Mouse (Mus musculus) cerebellum, adult 9-10 months (tissue): ENCODE measurements around the gene Prim1.
A peak's percentile ranks its signal among the peaks of the same experiment; 100 is the strongest.

Source experiments
- DNase-seq: peaks from one replicate; pipeline ENCODE4 v3.0.0; 2022

Gene Prim1

GRCm38 (mm10) chr10:128015068-128015934 is at the start of gene Prim1:
Gene Prim1 (plus strand): TSS chr10:128015168.
- DNase-seq = peak; percentile 88

- DNase-seq = no peak
Measured at GRCm38 (mm10) chr10:127966506-127966905, 48.5 kb upstream of the Prim1 start.

GRCm38 (mm10) chr10:127969820-127970219 is 45.1 kb upstream of the Prim1 start:
- no peak for DNase-seq

GRCm38 (mm10) chr10:127970359-127970831 is 44.6 kb upstream of the Prim1 start:
- DNase-seq = no peak

- no peak for DNase-seq
Measured at GRCm38 (mm10) chr10:127971135-127971534, 43.8 kb upstream of the Prim1 start.

GRCm38 (mm10) chr10:127974062-127974461 is 40.9 kb upstream of the Prim1 start:
- no peak for DNase-seq

- DNase-seq = no peak
Measured at GRCm38 (mm10) chr10:127975503-127975902, 39.5 kb upstream of the Prim1 start.

GRCm38 (mm10) chr10:127984650-127985049 is 30.3 kb upstream of the Prim1 start:
- DNase-seq = no peak

GRCm38 (mm10) chr10:127985601-127986000 is 29.4 kb upstream of the Prim1 start:
- no peak for DNase-seq

GRCm38 (mm10) chr10:127996690-127997089 is 18.3 kb upstream of the Prim1 start:
- no peak for DNase-seq

- DNase-seq = no peak
Measured at GRCm38 (mm10) chr10:127998260-127998659, 16.7 kb upstream of the Prim1 start.

GRCm38 (mm10) chr10:128003281-128003801 is 11.6 kb upstream of the Prim1 start:
- DNase-seq = no peak

GRCm38 (mm10) chr10:128004918-128005317 is 10.1 kb upstream of the Prim1 start:
- no peak for DNase-seq

- no peak for DNase-seq
Measured at GRCm38 (mm10) chr10:128005479-128005878, 9.5 kb upstream of the Prim1 start.

GRCm38 (mm10) chr10:128007446-128007845 is 7.5 kb upstream of the Prim1 start, which contains the start of gene Hsd17b6:
Gene Hsd17b6 (minus strand): TSS chr10:128007611.
- DNase-seq = no peak

GRCm38 (mm10) chr10:128008207-128008889 is 6.6 kb upstream of the Prim1 start:
- peak; percentile 80 for DNase-seq

GRCm38 (mm10) chr10:128009735-128010134 is 5.2 kb upstream of the Prim1 start:
- DNase-seq = no peak

- DNase-seq = no peak
Measured at GRCm38 (mm10) chr10:128022196-128022595, 7.2 kb downstream of the Prim1 start.

GRCm38 (mm10) chr10:128023496-128023895 is 8.5 kb downstream of the Prim1 start:
- no peak for DNase-seq

GRCm38 (mm10) chr10:128029931-128030330 is 15.0 kb downstream of the Prim1 start:
- no peak for DNase-seq

GRCm38 (mm10) chr10:128030860-128031259 is 15.9 kb downstream of the Prim1 start:
- no peak for DNase-seq

GRCm38 (mm10) chr10:128036746-128037425 is 21.9 kb downstream of the Prim1 start:
- DNase-seq = no peak

GRCm38 (mm10) chr10:128037921-128038320 is 23.0 kb downstream of the Prim1 start:
- no peak for DNase-seq
